Comparison of ENCODE assay signal across 10 mouse cellular contexts in the genomic region with DNA sequence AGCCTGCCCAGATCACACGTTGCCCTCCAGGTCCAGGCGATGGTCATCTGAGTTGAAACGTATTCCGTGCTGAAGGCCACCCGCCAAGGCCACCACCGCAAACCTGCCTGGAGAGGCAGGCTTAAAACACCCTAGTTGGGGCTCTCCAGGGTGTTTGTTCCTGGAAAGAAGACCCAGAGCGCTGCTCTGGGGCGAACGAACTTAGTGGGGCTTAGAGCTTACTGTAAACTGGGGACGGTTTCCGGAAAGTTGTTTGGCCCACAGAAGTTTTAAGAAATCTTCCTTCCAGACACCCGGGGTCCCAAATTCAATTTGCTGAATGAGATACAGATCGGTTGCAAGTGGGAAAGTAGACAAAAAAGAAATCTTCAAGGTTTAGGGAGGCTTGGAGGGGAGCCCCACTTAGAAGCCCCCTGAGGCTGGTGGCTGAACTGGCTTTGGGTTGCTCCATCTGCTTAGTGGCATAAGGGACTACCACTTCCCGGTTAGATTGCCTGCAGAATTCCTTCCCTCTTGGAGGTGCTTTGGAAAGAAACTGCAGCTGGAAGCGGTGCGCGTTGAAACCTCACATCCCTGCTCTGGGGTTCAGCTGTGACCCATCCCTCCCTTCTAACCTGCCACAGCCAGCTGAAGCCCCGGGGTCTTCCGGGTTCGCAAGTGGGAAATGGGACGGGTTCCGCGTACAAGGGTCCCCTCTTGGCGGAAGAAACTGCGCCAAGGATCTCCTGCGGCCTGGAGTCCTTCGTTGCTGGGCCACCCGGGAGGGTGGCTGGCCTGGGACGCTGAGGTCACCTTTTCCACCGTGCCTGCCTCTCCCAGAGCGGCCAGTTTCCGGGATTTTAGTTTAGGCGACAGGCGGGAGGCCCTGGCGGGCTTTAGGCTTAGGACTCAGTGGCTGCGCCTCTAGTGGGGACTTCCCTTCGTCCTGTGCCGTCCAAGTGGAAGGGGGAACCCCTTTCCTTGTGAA. TPM values are rescaled to one million over a fixed set of nuclear protein-coding genes. Genes with fewer than 3 reads are reported as not detected.
DNase-seq lines count a peak whose midpoint lies in the region; ATAC-seq and TF ChIP-seq lines count a peak whose summit lies in the region.
"Had no signal": no experiment of that assay in that cellular context is flagged by ENCODE, and none has a peak within 500 bp of the region (broad histone marks: within the 10 kb centered on the region; RNA-seq: fewer than 3 reads in every experiment).

No protein-coding gene starts in this region.

- peak overlapping the region; percentile 51 for H3K4me2 ChIP-seq in intestine, embryonic 15.5 days (replicated peaks)
- H3K4me2 ChIP-seq in stomach, embryonic 15.5 days, result peak overlapping the region; percentile 62

- no peaks in the 10 kb centered on the region for H3K36me3 ChIP-seq in heart, adult 2 months (ENCODE audit: control insufficient read depth, insufficient read depth, low read length)
- no peaks in the 10 kb centered on the region for H3K36me3 ChIP-seq in intestine, embryonic 15.5 days
- H3K36me3 ChIP-seq in stomach, embryonic 15.5 days, result no peaks in the 10 kb centered on the region

- no peak overlapping the region for H3K9ac ChIP-seq in heart, adult 2 months (ENCODE audit: low read depth, low read length)
- H3K9ac ChIP-seq in intestine, embryonic 15.5 days, result peak overlapping the region; percentile 15; the same call in 1 of the 2 replicates
- H3K9ac ChIP-seq in stomach, embryonic 15.5 days, result peak overlapping the region; percentile 12

- no peaks in the 10 kb centered on the region for H3K9me3 ChIP-seq in intestine, embryonic 15.5 days
- no peaks in the 10 kb centered on the region for H3K9me3 ChIP-seq in stomach, embryonic 15.5 days

- H3K27me3 ChIP-seq in heart, adult 2 months (ENCODE audit: control insufficient read depth, insufficient read depth, low read length), result peaks cover 43% of the 10 kb centered on the region
- peaks cover 96% of the 10 kb centered on the region for H3K27me3 ChIP-seq in intestine, embryonic 15.5 days (replicated peaks)
- peaks cover 48% of the 10 kb centered on the region for H3K27me3 ChIP-seq in stomach, embryonic 15.5 days (replicated peaks)

- ATAC-seq in intestine, embryonic 15.5 days, result peak; percentile 18; the same call in 1 of the 2 replicates
- ATAC-seq in stomach, embryonic 15.5 days (ENCODE audit: insufficient read depth, low FRiP score, low read depth), result no peak

- DNase-seq in heart, adult 2 months, result peak in 1 of 2 experiments; percentile 40
- no peak for DNase-seq in heart, adult 8-10 months (ENCODE audit: low spot score)
- peak; percentile 17 for DNase-seq in right cerebral cortex, postnatal 4 days
- DNase-seq in right cerebral cortex, adult 2 months (ENCODE audit: low spot score in 2 of 2), result no peak
- no peak for DNase-seq in gastrocnemius, postnatal 10 days
- no peak for DNase-seq in spleen, postnatal 10 days (ENCODE audit: low spot score in 2 of 2)
- DNase-seq: cerebellum, adult 11-12 months had no signal

- no peak for TF ChIP-seq EP300 in heart, adult 2 months (IDR thresholded peaks at IDR 0.05; ENCODE audit: insufficient read depth, low read depth, low read length)

- H3K79me2 ChIP-seq in heart, adult 2 months (replicated peaks; ENCODE audit: control insufficient read depth, insufficient read depth, low read length), result no peaks in the 10 kb centered on the region

- intact Hi-C loops in heart, adult 2 months (cut with DNase I), result loop anchor here (5.0 kb wide), 1 partner anchor 73 kb away; no protein-coding TSS in a partner anchor

- TF ChIP-seq POLR2A in heart, adult 2 months (IDR thresholded peaks at IDR 0.05; ENCODE audit: insufficient read depth, low read depth, low read length), result no peak

- H3K4me1 ChIP-seq in heart, adult 2 months (ENCODE audit: control insufficient read depth, insufficient read depth, low read length), result peaks cover 3% of the 10 kb centered on the region
- H3K4me1 ChIP-seq in intestine, embryonic 15.5 days (replicated peaks), result peaks cover 30% of the 10 kb centered on the region
- H3K4me1 ChIP-seq in stomach, embryonic 15.5 days, result peaks cover 28% of the 10 kb centered on the region

- no peak overlapping the region for H3K27ac ChIP-seq in heart, adult 2 months
- H3K27ac ChIP-seq in intestine, embryonic 15.5 days, result no peak overlapping the region
- H3K27ac ChIP-seq in stomach, embryonic 15.5 days, result peak overlapping the region; percentile 91

- no peak for TF ChIP-seq CTCF in heart, adult 2 months (IDR thresholded peaks at IDR 0.05)

- H3K4me3 ChIP-seq in heart, adult 2 months, result peak overlapping the region; percentile 18
- H3K4me3 ChIP-seq in intestine, embryonic 15.5 days (replicated peaks), result peak overlapping the region; percentile 25
- peak overlapping the region; percentile 61 for H3K4me3 ChIP-seq in stomach, embryonic 15.5 days (replicated peaks)

- WGBS in heart, adult 2 months, result 5% methylated on average over 38 of the region's 38 CpGs
- 2% methylated on average over 38 of the region's 38 CpGs for WGBS in intestine, embryonic 15.5 days
- 5% methylated on average over 38 of the region's 38 CpGs for WGBS in stomach, embryonic 15.5 days

RNA-seq across cellular contexts. Expression of a gene that starts 3.3 kb away (rescaled TPM):
- total RNA-seq in heart, adult 2 months (2021), result not detected
- polyA plus RNA-seq in heart, adult 2 months (2012; rRNA removed), result 0.14 TPM in 1 of 2 replicates, not detected in the other
- total RNA-seq in heart, adult 8-10 months (2022), result not detected
- 1.3 and 1.4 TPM in 2 replicates for polyA plus RNA-seq in intestine, embryonic 15.5 days (2015; fragmentation: Nextera tagmentation; extraction: Ambion mirVana)
- 173 and 204 TPM in 2 replicates for polyA plus RNA-seq in stomach, embryonic 15.5 days (2015; fragmentation: Nextera tagmentation; extraction: Ambion mirVana)
- total RNA-seq in gastrocnemius, postnatal 10 days (2021), result not detected
- total RNA-seq: CH12.LX had no signal

RNA-seq across cellular contexts. Expression of a gene that starts 34.1 kb away (rescaled TPM):
- total RNA-seq in heart, adult 2 months (2021), result 1 to 10 TPM; 4.6 to 5.6 TPM
- 1.7 and 3.2 TPM in 2 replicates for polyA plus RNA-seq in heart, adult 2 months (2012; rRNA removed)
- 1 to 10 TPM; 4.7 to 5.9 (median 5.7) TPM for total RNA-seq in heart, adult 8-10 months (2022)
- 5.5 and 6.9 TPM in 2 replicates for polyA plus RNA-seq in intestine, embryonic 15.5 days (2015; fragmentation: Nextera tagmentation; extraction: Ambion mirVana)
- 8.2 and 9.1 TPM in 2 replicates for polyA plus RNA-seq in stomach, embryonic 15.5 days (2015; fragmentation: Nextera tagmentation; extraction: Ambion mirVana)
- total RNA-seq in gastrocnemius, postnatal 10 days (2021), result 10 to 100 TPM in 1 of 2 experiments, 1 to 10 TPM in 1; 8.1 to 10.4 TPM
- total RNA-seq: CH12.LX had no signal
